Mouse (Mus musculus) C3H10T1/2 (cell line): ENCODE results near the gene Ece2. TPM values are rescaled to one million over a fixed set of nuclear protein-coding genes. Genes with fewer than 3 reads are reported as not detected.

Source experiments
- polyA plus RNA-seq, 2 experiments: library from polyadenylated mRNA; unstranded; fragments of >200 nt; fragmentation: generic; extraction: Trizol; gene quantifications; one replicate each; pipeline ENCODE4 v1.2.1; 2012; ENCODE audit warnings: missing spikeins in 2 of 2

Ece2 gene
- 1 to 10 TPM; 1.1 to 4.3 TPM for polyA plus RNA-seq

GRCm38 (mm10) chr16:20629731-20630634 lies at the start of gene Ece2:
Gene Ece2, plus strand, starts transcription at chr16:20629828.

GRCm38 (mm10) chr16:20589366-20589938 lies 40.2 kb upstream of the Ece2 start, which contains the start of gene Vwa5b2:
Gene Vwa5b2, plus strand, starts transcription at chr16:20589471.

GRCm38 (mm10) chr16:20611357-20612227 lies 18.0 kb upstream of the Ece2 start, which contains the start of the genes Eef1akmt4, Gm49333 and Alg3:
Gene Eef1akmt4, plus strand, starts transcription at chr16:20611593.
Gene Gm49333, plus strand, starts transcription at chr16:20611610.
Gene Alg3, minus strand, starts transcription at chr16:20611735.

GRCm38 (mm10) chr16:20621191-20621990 lies 8.2 kb upstream of the Ece2 start, which contains the start of gene Camk2n2:
Gene Camk2n2, minus strand, starts transcription at chr16:20621287.

GRCm38 (mm10) chr16:20651076-20651946 lies 21.7 kb downstream of the Ece2 start, which contains the start of gene Psmd2:
Gene Psmd2, plus strand, starts transcription at chr16:20651652.

GRCm38 (mm10) chr16:20668013-20668412 lies 38.4 kb downstream of the Ece2 start, which contains the start of gene Eif4g1:
Gene Eif4g1, plus strand, starts transcription at chr16:20668313.

GRCm38 (mm10) chr16:20693111-20693701 lies 63.6 kb downstream of the Ece2 start, which contains the start of gene Fam131a:
Gene Fam131a, plus strand, starts transcription at chr16:20693241.

Other genes starting within 250 kb of the Ece2 start
- 10 to 100 TPM in 1 of 2 experiments, 1 to 10 TPM in 1; 5.8 to 36.2 TPM for gene Abcc5, start 203.4 kb upstream of the Ece2 start, polyA plus RNA-seq
- gene Eif2b5, start 131.0 kb upstream of the Ece2 start, polyA plus RNA-seq = 100 to 1,000 TPM in 1 of 2 experiments, 10 to 100 TPM in 1; 71.0 to 162 TPM
- 10 to 100 TPM in 1 of 2 experiments, 1 to 10 TPM in 1; 4.9 to 25.9 TPM for gene Dvl3, start 112.8 kb upstream of the Ece2 start, polyA plus RNA-seq
- gene Ap2m1, start 94.3 kb upstream of the Ece2 start, polyA plus RNA-seq = 100 to 1,000 TPM; 391 to 480 TPM
- 10 to 100 TPM; 32.1 to 35.4 TPM for gene Abcf3, start 81.3 kb upstream of the Ece2 start, polyA plus RNA-seq
- under 1 TPM; 0.04 TPM for gene Vwa5b2, start 40.4 kb upstream of the Ece2 start, polyA plus RNA-seq
- 10 to 100 TPM; 11.0 to 40.1 TPM for gene Eef1akmt4, start 18.2 kb upstream of the Ece2 start, polyA plus RNA-seq
- not detected for gene Gm49333, start 18.2 kb upstream of the Ece2 start, polyA plus RNA-seq
- gene Alg3, start 18.1 kb upstream of the Ece2 start, polyA plus RNA-seq = 10 to 100 TPM; 15.6 to 35.6 TPM
- 10 to 100 TPM; 10.8 to 15.4 TPM for gene Camk2n2, start 8.5 kb upstream of the Ece2 start, polyA plus RNA-seq
- gene Psmd2, start 21.8 kb downstream of the Ece2 start, polyA plus RNA-seq = 100 to 1,000 TPM; 151 to 214 TPM
- gene Eif4g1, start 38.5 kb downstream of the Ece2 start, polyA plus RNA-seq = 100 to 1,000 TPM; 119 to 126 TPM
- under 1 TPM; 0.01 to 0.08 TPM for gene Fam131a, start 63.4 kb downstream of the Ece2 start, polyA plus RNA-seq
- 10 to 100 TPM; 49.2 to 81.5 TPM for gene Polr2h, start 87.8 kb downstream of the Ece2 start, polyA plus RNA-seq
- 10 to 100 TPM in 1 of 2 experiments, 1 to 10 TPM in 1; 1.7 to 11.4 TPM for gene Clcn2, start 87.9 kb downstream of the Ece2 start, polyA plus RNA-seq
- 1 to 10 TPM in 1 of 2 experiments, under 1 TPM in 1; 0.33 to 4.7 TPM for gene Chrd, start 103.3 kb downstream of the Ece2 start, polyA plus RNA-seq
- 1 to 10 TPM in 1 of 2 experiments, under 1 TPM in 1; 0.70 to 1.2 TPM for gene Thpo, start 104.7 kb downstream of the Ece2 start, polyA plus RNA-seq